Mouse (Mus musculus): ENCODE data around the gene Plin3. TPM values are rescaled to one million over a fixed set of nuclear protein-coding genes. Genes with fewer than 3 reads are reported as not detected.

The Plin3 gene
- polyA plus RNA-seq, 1 experiment from 2014 or later = 26.8 TPM

GRCm38 (mm10) chr17:56287830-56288229, 4.8 kb downstream of the Plin3 start:
- no peaks in the 10 kb centered on the region for H3K9me3 ChIP-seq (ENCODE audit: low read length)
- no peaks in the 10 kb centered on the region for H3K27me3 ChIP-seq (ENCODE audit: insufficient read depth, low read length)
- whole genome bisulfite sequencing (ENCODE audit: insufficient replicate concordance) = 34% methylated on average over 3 of the region's 3 CpGs
- DNase-seq (peak; percentile 82), ATAC-seq (peak; percentile 10; the same call in 1 of the 2 replicates)
- 0 out of 2 replicates have a peak overlapping the region, but pooled peaks have one; percentile 4 for H3K4me3 ChIP-seq (ENCODE audit: low read depth, low read length)
- peak overlapping the region; percentile 58 for H3K9ac ChIP-seq (replicated peaks)
- H3K4me1 ChIP-seq (ENCODE audit: insufficient read depth) = peaks cover 51% of the 10 kb centered on the region
- H3K27ac ChIP-seq (ENCODE audit: low read depth) = peak overlapping the region; percentile 93
- peak overlapping the region; percentile 62 for H3K4me2 ChIP-seq (ENCODE audit: low read depth, low read length)
- H3K36me3 ChIP-seq (replicated peaks; ENCODE audit: insufficient read depth, low read length) = peaks cover 33% of the 10 kb centered on the region
- TF ChIP-seq EP300 (IDR thresholded peaks at IDR 0.05; ENCODE audit: low read depth) = no peak
- no peak for TF ChIP-seq CTCF (IDR thresholded peaks at IDR 0.05; ENCODE audit: low read depth)

GRCm38 (mm10) chr17:56285995-56286394, 6.7 kb downstream of the Plin3 start:
- Histone ChIP-seq H3K27me3 (ENCODE audit: insufficient read depth, low read length) (no peaks in the 10 kb centered on the region), H3K4me3 (ENCODE audit: low read depth, low read length) (no peak overlapping the region), H3K9me3 (ENCODE audit: low read length) (no peaks in the 10 kb centered on the region), H3K36me3 (replicated peaks; ENCODE audit: insufficient read depth, low read length) (peaks cover 43% of the 10 kb centered on the region), H3K9ac (replicated peaks) (no peak overlapping the region), H3K4me2 (ENCODE audit: low read depth, low read length) (no peak overlapping the region), H3K27ac (ENCODE audit: low read depth) (no peak overlapping the region), H3K4me1 (ENCODE audit: insufficient read depth) (peaks cover 44% of the 10 kb centered on the region)
- ATAC-seq (no peak), DNase-seq (no peak)
- TF ChIP-seq CTCF (IDR thresholded peaks at IDR 0.05; ENCODE audit: low read depth) (no peak), EP300 (IDR thresholded peaks at IDR 0.05; ENCODE audit: low read depth) (no peak)
- WGBS (ENCODE audit: insufficient replicate concordance) = 92% methylated on average over 11 of the region's 11 CpGs

GRCm38 (mm10) chr17:56283316-56283715, 9.4 kb downstream of the Plin3 start:
- Histone ChIP-seq H3K27me3 (ENCODE audit: insufficient read depth, low read length) (no peaks in the 10 kb centered on the region), H3K9ac (replicated peaks) (no peak overlapping the region), H3K27ac (ENCODE audit: low read depth) (no peak overlapping the region), H3K4me3 (ENCODE audit: low read depth, low read length) (no peak overlapping the region), H3K36me3 (replicated peaks; ENCODE audit: insufficient read depth, low read length) (peaks cover 62% of the 10 kb centered on the region), H3K9me3 (ENCODE audit: low read length) (no peaks in the 10 kb centered on the region), H3K4me2 (ENCODE audit: low read depth, low read length) (no peak overlapping the region), H3K4me1 (ENCODE audit: insufficient read depth) (peaks cover 34% of the 10 kb centered on the region)
- TF ChIP-seq EP300 (IDR thresholded peaks at IDR 0.05; ENCODE audit: low read depth) = no peak
- TF ChIP-seq CTCF (IDR thresholded peaks at IDR 0.05; ENCODE audit: low read depth) = no peak
- 71% methylated on average over 8 of the region's 8 CpGs for WGBS (ENCODE audit: insufficient replicate concordance)
- DNase-seq = no peak
- no peak for ATAC-seq

GRCm38 (mm10) chr17:56282802-56283201, 9.9 kb downstream of the Plin3 start:
- TF ChIP-seq EP300 (IDR thresholded peaks at IDR 0.05; ENCODE audit: low read depth) (no peak), CTCF (IDR thresholded peaks at IDR 0.05; ENCODE audit: low read depth) (no peak)
- Histone ChIP-seq H3K4me1 (ENCODE audit: insufficient read depth) (peaks cover 33% of the 10 kb centered on the region), H3K27ac (ENCODE audit: low read depth) (no peak overlapping the region)

DNA sequence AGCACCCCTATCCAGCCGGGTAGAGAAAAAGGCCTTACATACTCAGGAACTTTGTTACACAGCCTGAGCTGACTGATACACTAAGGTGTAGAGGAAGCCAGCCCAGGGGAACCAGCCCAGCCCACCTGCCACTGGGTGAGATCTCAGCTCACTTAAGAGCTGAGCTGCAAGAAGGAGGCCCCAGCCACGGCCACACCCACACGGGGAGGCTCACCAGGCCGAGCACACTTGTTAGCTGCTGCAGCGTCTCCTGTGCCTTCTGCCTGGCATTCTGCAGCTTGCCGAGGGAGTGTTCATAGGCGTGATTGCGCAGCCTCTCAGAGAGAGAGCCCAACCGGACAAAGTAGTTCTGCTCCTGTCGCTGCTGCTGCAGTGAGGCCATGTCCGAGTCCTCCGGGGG, 11.5 kb downstream of the Plin3 start:
- Histone ChIP-seq H3K27ac (ENCODE audit: low read depth) (no peak overlapping the region), H3K4me3 (ENCODE audit: low read depth, low read length) (no peak overlapping the region), H3K9ac (replicated peaks) (no peak overlapping the region), H3K4me1 (ENCODE audit: insufficient read depth) (peaks cover 27% of the 10 kb centered on the region), H3K4me2 (ENCODE audit: low read depth, low read length) (peak overlapping the region; percentile 3; the same call in 1 of the 2 replicates), H3K27me3 (ENCODE audit: insufficient read depth, low read length) (no peaks in the 10 kb centered on the region), H3K36me3 (replicated peaks; ENCODE audit: insufficient read depth, low read length) (peaks cover 59% of the 10 kb centered on the region), H3K9me3 (ENCODE audit: low read length) (no peaks in the 10 kb centered on the region)
- DNase-seq (no peak), ATAC-seq (no peak)
- WGBS (ENCODE audit: insufficient replicate concordance) = 80% methylated on average over 12 of the region's 12 CpGs
- TF ChIP-seq CTCF (IDR thresholded peaks at IDR 0.05; ENCODE audit: low read depth) (no peak), EP300 (IDR thresholded peaks at IDR 0.05; ENCODE audit: low read depth) (no peak)

More at GRCm38 (mm10) chr17:56282802-56283201, 9.9 kb downstream of the Plin3 start:
- Histone ChIP-seq H3K4me3 (ENCODE audit: low read depth, low read length) (no peak overlapping the region), H3K4me2 (ENCODE audit: low read depth, low read length) (no peak overlapping the region), H3K27me3 (ENCODE audit: insufficient read depth, low read length) (no peaks in the 10 kb centered on the region), H3K36me3 (replicated peaks; ENCODE audit: insufficient read depth, low read length) (peaks cover 64% of the 10 kb centered on the region), H3K9me3 (ENCODE audit: low read length) (no peaks in the 10 kb centered on the region), H3K9ac (replicated peaks) (no peak overlapping the region)
- WGBS (ENCODE audit: insufficient replicate concordance) = 75% methylated on average over 4 of the region's 4 CpGs
- ATAC-seq (no peak), DNase-seq (no peak)

DNA sequence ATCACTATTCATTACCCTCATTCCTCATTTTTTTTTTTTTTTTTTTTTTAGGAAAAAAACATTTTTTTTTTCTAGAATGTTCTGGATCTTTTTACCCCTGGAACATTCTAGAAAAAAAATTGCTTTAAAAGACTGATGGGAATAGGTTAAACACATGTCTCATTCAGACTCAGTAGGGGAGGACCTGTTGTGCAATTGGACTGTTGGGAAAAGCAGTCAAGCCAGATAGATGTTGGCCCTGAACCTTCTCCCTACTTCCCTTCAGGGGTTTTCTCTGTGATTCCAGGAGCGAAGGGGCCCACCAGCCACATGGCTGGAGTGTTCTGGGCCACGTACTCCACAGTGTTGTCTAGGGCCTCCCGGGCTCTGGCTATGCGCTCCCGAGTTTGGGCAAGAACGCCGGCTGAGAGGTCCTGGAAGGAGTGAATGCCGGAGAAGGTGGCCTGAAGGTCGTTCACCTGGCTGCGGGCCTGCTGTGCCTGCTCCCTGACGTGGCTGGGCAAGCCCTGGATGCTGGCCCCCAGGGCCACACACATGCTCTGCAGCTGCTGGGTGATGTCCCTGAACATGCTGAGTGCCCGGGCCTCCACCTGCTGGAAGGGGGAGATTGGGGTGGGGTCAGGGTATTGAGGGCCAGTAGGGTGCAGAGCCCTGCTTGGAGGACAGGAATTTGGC, 13.1 kb downstream of the Plin3 start:
- peaks cover 27% of the 10 kb centered on the region for H3K4me1 ChIP-seq (ENCODE audit: insufficient read depth)
- TF ChIP-seq CTCF (IDR thresholded peaks at IDR 0.05; ENCODE audit: low read depth) = no peak
- DNase-seq = peak; percentile 67
- ATAC-seq = peak; percentile 30
- WGBS (ENCODE audit: insufficient replicate concordance) = 72% methylated on average over 12 of the region's 12 CpGs
- H3K4me2 ChIP-seq (ENCODE audit: low read depth, low read length) = no peak overlapping the region
- H3K27me3 ChIP-seq (ENCODE audit: insufficient read depth, low read length) = no peaks in the 10 kb centered on the region
- H3K27ac ChIP-seq (ENCODE audit: low read depth) = peak overlapping the region; percentile 96
- no peaks in the 10 kb centered on the region for H3K9me3 ChIP-seq (ENCODE audit: low read length)
- H3K9ac ChIP-seq (replicated peaks) = no peak overlapping the region
- H3K36me3 ChIP-seq (replicated peaks; ENCODE audit: insufficient read depth, low read length) = peaks cover 44% of the 10 kb centered on the region
- H3K4me3 ChIP-seq (ENCODE audit: low read depth, low read length) = no peak overlapping the region

All from liver, postnatal 0 days (tissue).